Mouse (Mus musculus): ENCODE data around the gene Klhl29.

Gene Klhl29

DNA sequence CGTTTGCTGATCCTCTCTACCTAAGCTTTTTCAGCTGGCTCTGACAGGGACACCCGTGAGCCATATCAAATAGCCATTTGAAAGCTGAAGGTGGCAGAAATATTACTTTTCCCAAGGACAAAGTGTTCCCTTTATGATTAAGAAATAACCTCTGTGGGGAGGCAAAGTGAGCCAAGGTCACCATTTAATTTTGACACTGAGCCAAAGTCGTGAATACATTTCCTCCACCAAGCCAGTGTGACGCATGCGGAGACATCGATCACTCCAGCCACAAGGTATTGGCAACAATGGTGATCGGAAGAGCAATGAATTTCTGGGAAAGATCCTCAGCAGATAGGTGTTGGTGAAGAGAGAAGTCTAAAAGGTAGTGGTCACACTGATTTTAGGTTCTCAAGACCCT, 83.2 kb downstream of the Klhl29 start:
- no peak for DNase-seq

DNA sequence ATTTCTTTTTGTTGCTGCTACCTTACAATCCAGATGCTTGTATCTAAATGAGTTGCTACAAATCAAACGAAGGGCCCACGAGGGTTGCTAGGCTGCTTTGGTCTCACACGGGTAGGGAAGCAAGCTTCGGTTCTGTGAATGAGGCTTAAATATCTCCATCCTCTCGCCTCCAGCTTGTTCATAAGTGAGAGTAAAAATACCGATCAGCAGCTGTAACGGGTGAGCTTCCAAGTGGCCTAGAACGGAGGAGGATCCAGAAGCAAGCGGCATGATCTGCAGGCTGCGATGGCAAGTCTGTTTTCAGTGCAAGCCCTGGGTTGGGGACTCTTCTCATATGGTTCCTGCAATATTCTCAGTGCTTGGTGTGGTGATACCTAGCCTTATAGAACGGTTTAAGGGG, 89.9 kb downstream of the Klhl29 start:
- DNase-seq, result no peak

DNA sequence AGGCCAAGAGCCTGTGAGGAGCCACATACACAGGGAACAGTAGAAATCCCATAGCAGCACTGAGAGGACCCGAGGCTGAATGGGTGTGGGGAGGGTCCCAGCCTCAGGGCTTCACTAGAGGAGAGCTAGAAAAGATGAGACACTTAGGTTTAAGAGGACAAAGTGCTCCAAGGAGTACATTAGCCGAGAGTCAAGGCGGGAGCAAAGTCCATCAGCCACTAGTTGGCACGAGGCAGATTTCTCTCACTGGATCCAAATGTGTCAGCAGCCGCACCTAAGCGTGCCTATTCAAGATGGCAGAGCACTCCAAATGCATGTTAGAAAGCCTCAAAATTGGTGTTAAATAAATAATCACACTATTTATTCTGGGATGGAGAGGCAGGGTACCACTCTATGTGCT, 90.5 kb downstream of the Klhl29 start:
- no peak for DNase-seq

DNA sequence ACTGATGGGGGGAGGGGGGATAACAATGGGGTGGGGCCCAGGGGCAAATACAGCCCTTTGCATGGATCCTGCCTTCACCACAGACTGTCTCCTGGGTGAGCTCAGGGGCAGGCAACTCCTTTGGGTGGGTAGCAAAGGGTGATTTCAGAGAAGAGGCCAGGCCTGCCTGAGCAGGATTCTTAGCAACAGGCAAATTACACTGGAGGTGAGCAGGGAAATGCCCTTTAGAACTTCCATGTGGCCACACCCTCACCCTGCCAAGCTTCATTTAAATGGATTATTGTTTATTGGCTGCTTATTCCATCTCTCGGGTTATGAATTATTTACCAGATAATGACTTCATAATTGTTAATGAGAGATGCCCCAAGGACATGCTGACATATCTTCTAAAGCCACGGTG, 91.8 kb downstream of the Klhl29 start:
- DNase-seq, result no peak

DNA sequence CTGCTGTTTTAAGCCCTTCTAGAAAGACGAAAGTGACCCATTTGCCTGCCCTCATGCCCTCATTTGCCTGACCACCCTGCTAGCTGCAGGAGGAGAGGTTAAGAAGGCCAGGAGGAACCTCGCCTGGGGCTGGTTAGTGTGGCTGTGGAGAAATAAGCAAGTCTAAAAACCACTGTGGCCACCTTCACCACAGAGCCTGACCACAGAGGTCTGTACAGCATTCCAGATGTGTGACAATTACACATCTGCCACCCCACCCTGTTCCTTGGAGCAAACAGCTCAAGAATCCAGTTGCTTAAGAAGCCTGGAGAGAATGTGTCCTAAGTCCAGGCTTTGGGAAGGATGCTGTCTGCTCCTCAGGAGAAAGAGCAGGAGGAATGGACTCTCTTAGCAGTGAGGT, 92.9 kb downstream of the Klhl29 start:
- no peak for DNase-seq

DNA sequence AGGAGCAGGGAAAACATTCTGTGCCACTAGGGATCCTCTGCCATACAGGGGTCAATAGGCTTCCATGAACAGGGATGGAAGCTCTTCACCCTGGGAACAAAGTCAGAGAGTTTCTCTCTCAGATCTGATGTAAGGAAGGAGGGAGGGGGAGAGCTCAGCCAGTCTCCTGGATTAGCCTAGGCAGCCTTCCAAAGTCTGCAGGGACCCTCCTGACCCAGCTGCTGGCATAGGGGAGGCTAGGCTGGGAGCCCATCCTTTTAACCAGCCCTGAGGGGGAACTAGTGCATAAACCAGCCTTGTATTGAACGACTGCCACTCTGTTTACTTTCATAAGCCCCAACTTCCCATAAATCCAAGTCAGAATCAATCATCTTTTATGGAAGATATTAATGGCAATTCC, 95.6 kb downstream of the Klhl29 start:
- DNase-seq, result peak in 1 of 2 experiments; percentile 40

DNA sequence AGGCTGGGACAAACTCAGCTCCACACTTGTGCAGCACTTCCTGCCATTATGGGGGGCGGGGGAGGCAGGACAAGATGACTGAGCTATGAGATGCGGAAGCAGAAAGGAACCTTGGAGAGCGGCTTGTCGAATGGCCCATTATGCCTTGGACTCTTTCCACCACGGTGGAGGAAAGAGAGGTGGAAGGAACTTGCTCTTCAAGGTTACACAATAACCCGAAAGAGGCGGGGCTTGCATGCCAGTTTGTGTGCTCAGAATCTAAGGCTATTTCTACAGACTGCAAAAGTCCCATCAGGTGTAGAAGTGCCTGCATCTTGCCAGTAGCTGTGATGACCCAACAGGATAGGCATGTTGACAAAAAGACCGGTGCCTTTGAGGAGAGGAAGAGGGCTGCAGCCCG, 98.5 kb downstream of the Klhl29 start:
- no peak for DNase-seq

DNA sequence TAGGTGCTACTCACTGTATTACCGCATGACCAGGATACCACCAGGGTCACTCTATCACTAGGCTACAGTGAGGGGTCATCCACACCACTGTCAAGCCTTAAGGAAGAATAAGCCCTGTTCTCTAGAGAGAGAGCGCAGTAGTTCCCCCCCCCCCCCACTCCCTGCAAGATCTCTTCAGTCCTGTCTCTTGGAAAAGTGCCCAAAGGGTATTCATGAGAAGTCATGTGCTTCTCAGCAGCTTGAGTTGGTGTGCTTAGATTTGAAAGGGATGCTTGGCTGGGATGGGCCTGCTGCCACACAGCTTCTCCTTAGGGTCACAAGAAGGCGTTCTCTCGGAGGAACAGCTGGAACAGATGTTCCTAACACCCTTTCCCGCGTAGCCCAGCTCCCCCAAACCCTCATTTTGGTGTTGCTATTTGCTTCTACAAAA, 100.0 kb downstream of the Klhl29 start:
- DNase-seq, result no peak

DNA sequence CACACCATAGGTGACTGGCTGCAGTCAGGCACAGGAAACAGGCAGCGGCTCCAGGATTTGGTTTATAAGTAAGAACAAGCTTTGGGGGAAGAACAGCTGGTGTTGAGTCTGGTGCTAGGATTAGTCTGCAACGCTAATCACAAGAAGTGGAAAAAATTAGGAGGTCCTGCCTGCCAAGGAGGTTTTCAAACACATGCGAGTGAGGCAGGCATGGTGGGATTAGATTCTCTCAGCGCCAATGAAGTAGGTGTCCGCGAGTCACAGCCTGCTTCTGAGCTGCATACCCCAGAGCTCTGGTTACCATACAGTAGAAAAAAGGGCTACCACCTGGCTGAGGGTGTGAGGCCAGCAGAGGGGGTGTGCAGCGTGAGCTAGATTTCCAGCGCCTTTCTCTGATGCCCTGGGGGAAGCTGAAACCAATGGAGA, 101.0 kb downstream of the Klhl29 start:
- DNase-seq, result no peak

DNA sequence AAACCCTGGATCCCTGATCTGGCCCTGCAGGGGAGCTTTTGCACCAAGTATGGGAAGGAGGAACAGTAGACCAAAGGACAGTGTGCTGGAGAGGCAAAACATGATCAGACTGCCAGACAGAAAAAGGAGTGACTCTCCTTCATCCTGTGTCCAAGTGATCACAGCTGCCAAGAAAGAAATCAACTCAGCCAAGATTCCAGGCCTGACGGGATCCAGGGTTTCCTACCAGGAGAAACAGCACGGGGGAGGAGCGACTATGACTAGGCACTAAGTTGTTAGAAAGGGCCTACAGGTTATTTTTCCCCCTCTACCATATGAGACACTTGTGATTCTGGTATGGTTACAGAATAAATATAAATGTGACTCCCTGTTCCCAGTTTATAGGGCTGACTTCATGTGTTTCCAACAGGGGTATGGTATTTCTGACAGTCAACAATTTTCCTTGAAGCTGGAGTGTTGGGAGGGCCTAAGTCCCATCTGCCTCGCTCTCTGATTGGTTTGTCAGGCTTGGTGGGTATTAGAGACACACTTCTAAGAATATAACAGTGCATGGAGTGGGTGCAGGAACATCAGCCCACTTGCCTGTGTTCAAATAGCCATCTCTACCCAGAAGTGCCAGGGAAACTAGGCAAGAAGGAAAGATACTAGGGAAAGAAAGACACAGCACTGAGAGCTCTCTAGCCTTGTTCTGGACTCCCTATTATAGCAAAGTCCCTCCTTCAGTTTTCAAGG, 102.0 kb downstream of the Klhl29 start:
- no peak for DNase-seq

DNA sequence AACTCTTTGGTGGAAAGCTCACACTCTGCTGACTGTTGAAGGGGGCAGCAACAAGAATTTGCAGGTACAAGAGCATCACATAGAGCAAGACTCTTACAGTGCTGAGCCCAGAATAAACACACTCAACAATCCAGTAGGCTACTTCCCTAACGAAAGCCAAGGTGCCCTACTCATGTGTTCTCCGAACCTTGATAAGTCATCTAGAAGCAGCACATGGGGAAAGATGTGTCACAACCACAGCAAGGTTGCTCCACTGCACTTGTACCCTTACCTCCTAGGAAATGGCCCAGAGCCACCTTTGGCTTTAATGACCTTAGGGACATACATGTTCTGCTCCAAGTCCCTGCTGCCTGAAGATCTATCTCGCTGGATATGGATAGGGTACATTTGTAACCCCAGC, 105.0 kb downstream of the Klhl29 start:
- no peak for DNase-seq

DNA sequence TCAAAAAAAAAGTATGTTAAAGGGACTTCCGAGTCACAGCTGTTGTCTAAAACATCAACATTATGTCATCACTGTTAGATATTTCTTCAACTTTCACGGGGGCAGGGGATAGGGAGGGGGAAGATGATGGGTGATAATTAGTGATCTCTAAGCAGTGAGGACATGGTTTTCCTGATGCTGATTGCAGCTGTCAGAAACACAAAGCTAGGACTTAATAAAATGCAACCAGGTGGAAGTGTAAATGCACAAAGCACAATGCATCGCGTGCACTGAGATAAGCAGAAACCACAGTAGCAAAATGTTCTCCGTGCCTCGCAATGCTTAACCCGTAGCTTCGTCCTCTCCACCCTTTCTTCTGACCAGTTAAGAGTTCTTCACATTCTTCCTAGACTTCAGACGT, 105.5 kb downstream of the Klhl29 start:
- DNase-seq, result no peak

DNA sequence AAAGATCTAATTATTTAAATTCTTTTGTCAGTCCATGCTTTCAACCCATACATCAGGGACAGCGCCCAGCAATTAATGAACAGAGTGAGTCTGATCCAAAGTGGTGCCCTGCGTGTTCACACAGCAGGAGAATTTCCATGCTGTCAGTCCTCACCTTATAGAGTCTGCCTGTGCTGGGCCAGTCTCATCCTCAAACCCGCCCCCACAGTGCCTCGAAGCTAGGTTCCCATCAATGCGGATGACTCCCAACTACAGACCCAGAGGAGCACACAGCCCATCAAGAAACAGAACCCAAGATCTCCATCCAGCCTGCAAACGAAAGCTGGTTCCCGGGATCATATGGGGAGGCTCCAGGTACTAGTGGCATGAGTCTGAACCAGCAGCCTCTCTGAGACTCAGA, 106.4 kb downstream of the Klhl29 start:
- no peak for DNase-seq

DNA sequence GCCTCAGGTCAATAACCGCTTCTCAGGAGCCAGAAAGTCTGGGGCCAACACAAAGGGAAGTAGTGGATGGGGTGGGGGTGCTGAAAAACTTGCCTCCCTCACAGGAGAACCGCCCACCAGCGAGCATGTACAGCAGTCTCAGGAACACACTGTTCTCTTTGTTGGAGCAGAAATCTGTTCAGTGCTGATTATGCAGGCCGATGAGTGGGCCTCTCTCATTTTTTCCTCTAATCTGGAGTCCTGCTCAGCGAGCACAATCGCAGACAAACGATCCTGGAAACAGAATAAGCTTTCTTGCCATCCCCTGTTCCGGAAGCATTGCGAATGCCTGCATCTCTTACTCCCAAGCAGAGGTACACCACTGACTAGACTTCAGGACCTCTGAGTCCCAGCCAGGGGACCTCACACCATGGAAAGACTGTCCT, 107.3 kb downstream of the Klhl29 start:
- DNase-seq, result no peak

DNA sequence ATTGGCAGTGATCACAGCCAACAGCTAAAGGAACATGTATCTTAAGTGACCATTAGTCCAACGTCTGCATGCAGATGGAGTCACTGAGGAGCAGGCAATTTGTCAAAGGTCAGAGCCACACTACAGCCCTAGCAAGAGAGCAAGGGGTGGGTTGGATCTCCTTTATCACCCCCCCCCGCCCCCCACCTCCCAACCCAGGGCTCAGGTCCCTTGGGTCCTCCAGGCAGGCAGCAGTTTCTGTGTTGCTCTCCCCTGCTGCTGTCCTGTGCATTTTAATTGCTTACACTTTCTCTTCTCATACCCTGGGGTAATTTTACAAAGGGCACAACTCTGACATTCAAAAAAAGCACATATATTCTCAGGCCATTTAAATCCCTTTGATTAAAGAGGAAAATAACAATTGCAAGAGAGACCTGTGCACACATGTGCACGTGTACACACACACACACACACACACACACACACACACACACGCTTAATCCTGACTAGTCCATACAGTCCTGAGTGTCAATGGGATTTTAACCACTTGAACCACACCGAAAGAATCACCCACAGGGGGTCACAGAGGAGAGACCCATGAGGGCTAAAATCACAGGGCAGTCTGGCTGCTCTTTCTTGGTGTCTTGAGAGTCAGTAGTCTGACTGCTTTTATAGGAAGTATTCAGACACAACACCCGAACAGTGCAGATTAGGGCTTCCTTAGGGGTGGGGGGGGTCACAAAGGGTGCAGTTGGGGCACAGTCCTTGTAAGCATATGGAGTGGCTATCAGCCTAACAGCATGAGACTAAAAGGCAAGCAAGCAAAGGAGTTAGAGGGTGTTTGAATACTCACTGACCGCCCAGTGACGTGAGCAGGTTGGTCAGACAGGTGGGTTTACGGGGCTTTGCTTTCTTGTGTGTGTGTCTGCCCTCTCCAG, 108.0 kb downstream of the Klhl29 start:
- no peak for DNase-seq

DNA sequence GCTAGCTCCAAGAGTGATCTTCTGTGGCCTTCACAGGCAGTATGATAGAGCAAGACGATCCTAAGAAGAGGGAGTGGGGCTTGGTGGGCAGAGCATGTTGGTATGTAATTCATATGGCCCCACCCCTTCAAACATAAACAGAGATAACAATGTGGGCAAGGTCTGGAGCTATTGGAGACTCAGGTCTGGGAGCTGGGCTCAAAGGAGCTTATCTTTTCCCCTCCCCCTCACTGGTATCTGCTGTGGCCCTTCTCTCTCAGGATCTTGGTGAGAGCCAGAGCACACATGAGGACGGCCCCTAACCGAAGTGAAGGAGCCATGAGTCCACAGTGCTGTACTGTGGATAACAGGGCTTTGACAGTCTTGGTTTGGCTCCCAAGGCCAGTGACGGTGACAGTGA, 108.7 kb downstream of the Klhl29 start:
- no peak for DNase-seq

DNA sequence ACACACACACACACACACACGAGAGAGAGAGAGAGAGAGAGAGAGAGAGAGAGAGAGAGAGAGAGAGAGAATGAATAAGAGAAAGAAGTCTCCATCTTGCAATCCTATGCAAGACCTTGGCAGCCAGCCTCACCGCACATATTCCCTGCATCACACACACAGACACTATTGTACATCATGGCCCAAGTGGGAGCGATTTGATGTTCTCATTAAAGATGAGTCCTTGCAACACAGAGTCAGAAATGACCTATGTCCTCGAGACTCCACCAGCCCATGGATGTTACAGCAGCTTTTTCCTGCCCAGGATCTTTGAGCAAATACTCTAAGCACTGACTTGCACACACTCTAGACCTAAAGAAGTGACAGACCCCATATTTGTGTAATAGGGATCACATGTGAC, 114.0 kb downstream of the Klhl29 start:
- DNase-seq, result no peak

DNA sequence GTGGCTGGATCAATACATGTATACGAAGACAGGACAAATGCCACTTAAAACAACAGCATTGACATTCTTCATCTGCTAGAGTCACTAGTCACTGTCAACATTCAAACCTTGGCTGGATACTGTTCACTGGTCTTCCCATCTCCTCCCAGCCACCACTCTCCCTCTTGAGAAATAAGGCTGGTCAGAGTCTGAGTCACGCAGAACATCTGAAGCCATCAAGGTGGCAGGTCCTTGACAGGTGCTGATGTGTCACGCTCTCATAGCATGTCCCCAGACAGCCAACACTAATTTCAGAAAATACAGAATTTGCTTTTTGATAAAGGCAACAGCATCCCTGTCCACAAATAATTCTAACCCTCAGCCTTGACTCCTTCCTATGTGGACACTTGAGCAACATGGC, 116.7 kb downstream of the Klhl29 start:
- no peak for DNase-seq

DNA sequence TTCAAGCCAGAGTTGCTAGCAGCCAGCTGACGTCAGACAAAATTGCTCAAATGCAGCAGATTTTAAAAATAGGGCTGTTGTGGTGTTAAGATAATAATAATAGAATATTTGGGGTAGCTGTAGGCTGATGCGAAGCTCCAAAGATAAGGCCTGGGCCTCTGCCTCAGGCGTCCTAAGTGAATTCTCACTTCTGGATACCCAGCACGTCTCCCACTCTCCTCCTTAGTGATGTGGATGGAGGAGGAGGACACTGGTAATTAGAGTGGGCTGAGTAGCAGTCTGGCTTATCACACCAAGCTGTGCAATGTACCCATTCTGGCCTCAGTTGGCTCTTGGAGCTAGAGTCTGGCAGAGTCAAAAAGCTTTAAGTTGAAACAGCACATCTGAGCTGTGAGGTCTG, 118.3 kb downstream of the Klhl29 start:
- DNase-seq, result no peak

DNA sequence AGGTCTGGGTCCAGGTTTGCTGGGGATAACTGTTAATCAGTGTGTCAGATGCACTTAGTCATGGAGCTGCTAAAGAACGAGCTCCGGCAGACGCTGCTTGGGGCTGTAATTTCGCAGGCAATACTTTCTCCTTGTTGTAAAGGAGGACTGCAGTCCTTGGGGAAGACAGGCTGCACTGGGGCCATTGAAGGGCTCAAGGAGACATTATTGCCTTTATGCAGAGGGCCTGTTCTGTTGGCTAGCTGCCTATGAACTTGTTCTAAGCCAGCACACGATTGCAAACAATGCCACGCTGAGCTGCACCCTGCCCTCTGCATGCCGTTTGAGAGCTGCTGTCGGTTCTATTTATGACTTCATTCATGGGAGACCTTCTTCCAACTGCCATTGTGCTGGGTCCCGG, 120.4 kb downstream of the Klhl29 start:
- DNase-seq, result no peak

DNA sequence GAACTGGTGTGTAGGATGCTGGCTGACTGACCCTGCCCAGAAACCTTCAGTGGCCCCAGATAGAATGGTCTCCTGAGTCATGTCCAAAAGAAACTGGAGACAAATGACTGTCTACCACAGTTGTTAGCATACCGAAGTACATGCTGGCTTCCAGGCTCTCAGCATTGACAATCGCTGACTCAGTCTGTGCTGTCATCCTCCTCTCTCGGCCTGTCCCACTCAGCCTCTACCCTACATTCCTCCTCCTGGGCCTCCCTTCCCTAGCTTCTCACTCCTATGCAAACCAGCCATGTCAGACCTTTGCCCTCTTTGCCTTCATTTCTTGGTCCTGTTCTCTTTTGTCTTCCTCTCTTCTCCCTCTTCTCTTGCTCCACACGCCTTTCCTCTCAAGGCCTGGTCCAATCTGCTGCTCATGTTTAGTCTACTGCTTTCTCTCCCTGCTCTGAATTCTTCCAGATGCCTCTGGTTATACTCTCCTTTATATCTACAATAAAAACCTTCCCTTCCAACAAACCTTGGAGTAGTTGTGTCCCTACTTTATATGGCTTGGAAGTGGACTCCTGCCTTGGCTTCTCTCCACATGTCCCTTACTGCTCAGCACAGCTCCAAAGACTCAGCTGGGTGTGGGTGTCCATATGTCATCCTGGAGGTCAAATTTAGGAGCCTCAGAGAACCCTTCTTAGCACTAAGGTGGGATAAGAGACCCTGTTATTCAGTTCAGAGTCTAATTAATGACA, 121.1 kb downstream of the Klhl29 start:
- DNase-seq, result no peak

DNA sequence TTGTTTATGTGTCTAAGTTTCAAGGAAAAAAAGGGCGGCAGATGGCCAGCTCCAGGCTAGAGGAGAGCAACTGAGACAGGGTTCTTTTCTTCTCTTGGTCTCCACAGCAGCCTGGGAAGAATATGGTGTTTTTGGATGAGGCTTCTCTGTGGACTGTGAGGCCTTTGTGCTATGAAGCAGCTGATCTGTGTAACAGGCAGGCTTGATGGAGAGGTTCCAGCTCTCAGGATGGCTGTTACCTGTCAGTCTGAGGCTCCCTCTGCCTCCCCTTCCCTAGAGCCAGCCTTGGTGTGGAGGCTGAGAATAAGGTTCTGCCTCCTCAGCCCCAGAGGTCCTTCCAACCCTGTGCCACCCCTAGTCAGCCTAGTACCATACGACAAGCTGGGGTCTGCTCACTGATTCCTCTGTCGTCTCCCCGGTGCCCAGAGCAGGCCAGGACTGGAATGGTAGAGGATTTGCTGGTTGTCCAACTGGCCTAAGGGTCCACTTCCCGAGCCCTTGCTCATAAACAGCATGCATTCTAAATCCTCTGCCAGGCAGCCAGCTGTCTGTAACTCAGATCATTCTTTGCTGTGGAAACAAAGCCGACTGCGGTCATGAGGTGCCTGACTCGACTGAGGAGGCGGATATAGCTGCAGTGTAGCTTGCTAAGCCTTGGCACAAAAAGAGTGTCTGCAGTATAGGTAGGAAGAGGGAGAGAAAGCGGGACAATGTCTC, 122.0 kb downstream of the Klhl29 start:
- DNase-seq, result peak; percentile 43 to 49

DNA sequence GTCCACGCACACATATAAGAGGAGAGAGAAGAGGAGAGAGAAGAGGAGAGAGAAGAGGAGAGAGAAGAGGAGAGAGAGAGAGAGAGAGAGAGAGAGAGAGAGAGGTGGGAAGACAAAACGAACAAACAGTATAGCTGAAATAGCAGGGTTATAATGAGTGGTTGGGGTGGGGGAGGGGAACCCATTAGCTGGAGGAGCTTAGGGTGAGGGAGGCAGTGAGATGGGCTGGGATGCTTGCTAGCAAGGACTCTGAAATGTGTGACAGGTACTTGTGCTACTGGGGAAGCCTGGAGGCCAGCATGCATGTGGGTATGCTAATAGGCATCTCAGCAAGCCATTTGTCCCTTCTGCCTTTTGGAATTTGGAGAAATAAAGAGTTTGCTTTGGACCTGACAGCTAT, 122.9 kb downstream of the Klhl29 start:
- DNase-seq, result no peak

Measured in cerebellum, postnatal 25 days (tissue).